Mouse (Mus musculus) midbrain, embryonic 14.5 days (tissue): ENCODE data around the gene Tbc1d17. TPM values are rescaled to one million over a fixed set of nuclear protein-coding genes. Genes with fewer than 3 reads are reported as not detected.
"Not testable (repeated sequence)": the region's sequence is repeated elsewhere in the genome, so short reads cannot be mapped to it uniquely, and the experiment has no call there.

Experiments used
- ATAC-seq: fragments of 200-750 bp; cut with Nextera tagmentation; 2 replicates; pipeline ENCODE4 v1.8.0; 2017; ENCODE audit warnings: moderate number of reproducible peaks, moderate library complexity; ENCODE audit not compliant: low FRiP score, low TSS enrichment
- DNase-seq: peaks from one replicate; pipeline ENCODE4 v3.0.0-alpha.2; 2015
- H3K27ac ChIP-seq: fragments of 300-500 bp; sonication (generic); replicated peaks from 2 replicates; pipeline ENCODE4 v1.5.1; 2014; ENCODE audit warnings: mild to moderate bottlenecking, low read depth, low read length, moderate library complexity
- H3K27me3 ChIP-seq: fragments of 300-500 bp; sonication (generic); 2 replicates; pipeline ENCODE4 v1.6.1; 2014; ENCODE audit warnings: low read length, control low read depth, mixed read lengths; ENCODE audit not compliant: control insufficient read depth, insufficient read depth
- H3K36me3 ChIP-seq: fragments of 300-500 bp; sonication (generic); 2 replicates; pipeline ENCODE4 v1.6.1; 2014; ENCODE audit warnings: low read length, control low read depth; ENCODE audit not compliant: control insufficient read depth, insufficient read depth
- H3K4me1 ChIP-seq: fragments of 300-500 bp; sonication (generic); 2 replicates; pipeline ENCODE4 v1.6.1; 2014; ENCODE audit warnings: mild to moderate bottlenecking, antibody characterized with exemption, low read length, control low read depth; ENCODE audit not compliant: control insufficient read depth, insufficient read depth
- H3K4me2 ChIP-seq: fragments of 300-500 bp; sonication (generic); 2 replicates; pipeline ENCODE4 v1.6.1; 2014; ENCODE audit warnings: mild to moderate bottlenecking, low read length, moderate library complexity
- H3K4me3 ChIP-seq: fragments of 300-500 bp; sonication (generic); replicated peaks from 2 replicates; pipeline ENCODE4 v1.5.1; 2014; ENCODE audit warnings: low read depth, low read length
- H3K9ac ChIP-seq: fragments of 300-500 bp; sonication (generic); replicated peaks from 2 replicates; pipeline ENCODE4 v1.6.1; 2014; ENCODE audit warnings: mild to moderate bottlenecking, low read length, moderate library complexity
- H3K9me3 ChIP-seq: fragments of 300-500 bp; sonication (generic); 2 replicates; pipeline ENCODE4 v1.6.1; 2016; ENCODE audit warnings: low read length, control low read depth, mixed read lengths; ENCODE audit not compliant: control insufficient read depth
- WGBS: fragments of 180-500 bp; shearing (Covaris S2); extraction: QIAGEN DNeasy Blood & Tissue Kit; methylation state at CpG from one replicate; pipeline ENCODE4 v1.1.7; 2014; 5-methylcytosine and 5-hydroxymethylcytosine counted together
- polyA plus RNA-seq: library from polyadenylated mRNA; unstranded; fragments of >200 nt; fragmentation: Nextera tagmentation; extraction: Ambion mirVana; gene quantifications from 2 replicates; pipeline ENCODE4 v1.2.1, GENCODE M21; 2014

Tbc1d17 gene
- polyA plus RNA-seq, 1 experiment from 2014 or later: 107 TPM

GRCm38 (mm10) chr7:44891611-44892010 lies 42.7 kb upstream of the Tbc1d17 start:
- peak overlapping the region; percentile 74 for H3K9ac ChIP-seq
- peak overlapping the region; percentile 95 for H3K4me2 ChIP-seq
- peaks cover 42% of the 10 kb centered on the region for H3K4me1 ChIP-seq
- WGBS: 11% methylated on average over 6 of the region's 6 CpGs
- peak overlapping the region; percentile 59 for H3K4me3 ChIP-seq
- peaks cover 29% of the 10 kb centered on the region for H3K36me3 ChIP-seq
- H3K27me3 ChIP-seq: no peaks in the 10 kb centered on the region
- no peaks in the 10 kb centered on the region for H3K9me3 ChIP-seq
- ATAC-seq: no peak
- no peak for DNase-seq
- H3K27ac ChIP-seq: peak overlapping the region; percentile 96

DNA sequence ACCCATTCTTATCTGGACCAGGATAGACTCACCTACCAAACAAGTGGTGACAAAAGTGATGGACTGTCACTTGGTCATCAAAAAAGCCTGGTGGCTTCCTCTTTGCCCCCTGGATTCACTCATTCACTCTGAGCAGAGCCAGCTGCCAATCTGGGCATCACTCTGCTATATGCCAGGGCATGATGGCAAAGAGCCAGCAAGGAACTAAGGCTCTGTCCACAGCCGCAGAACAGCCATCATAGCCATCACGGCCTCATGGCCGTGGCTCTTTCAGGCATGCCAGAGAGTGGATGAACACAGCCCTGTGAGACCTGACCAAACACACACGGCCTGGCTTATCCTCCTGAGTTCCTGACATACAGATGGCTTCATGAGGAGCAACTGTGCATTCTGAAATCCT lies 41.9 kb upstream of the Tbc1d17 start:
- peaks cover 37% of the 10 kb centered on the region for H3K36me3 ChIP-seq
- peaks cover 38% of the 10 kb centered on the region for H3K4me1 ChIP-seq
- peak overlapping the region; percentile 59 for H3K4me3 ChIP-seq
- H3K9me3 ChIP-seq: no peaks in the 10 kb centered on the region
- ATAC-seq (no peak), DNase-seq (peak; percentile 37)
- WGBS: 63% methylated on average over 4 of the region's 4 CpGs
- H3K9ac ChIP-seq: peak overlapping the region; percentile 74
- H3K4me2 ChIP-seq: peak overlapping the region; percentile 95
- H3K27ac ChIP-seq: 0 out of 2 replicates have a peak overlapping the region, but pooled peaks have one; percentile 20
- H3K27me3 ChIP-seq: no peaks in the 10 kb centered on the region

DNA sequence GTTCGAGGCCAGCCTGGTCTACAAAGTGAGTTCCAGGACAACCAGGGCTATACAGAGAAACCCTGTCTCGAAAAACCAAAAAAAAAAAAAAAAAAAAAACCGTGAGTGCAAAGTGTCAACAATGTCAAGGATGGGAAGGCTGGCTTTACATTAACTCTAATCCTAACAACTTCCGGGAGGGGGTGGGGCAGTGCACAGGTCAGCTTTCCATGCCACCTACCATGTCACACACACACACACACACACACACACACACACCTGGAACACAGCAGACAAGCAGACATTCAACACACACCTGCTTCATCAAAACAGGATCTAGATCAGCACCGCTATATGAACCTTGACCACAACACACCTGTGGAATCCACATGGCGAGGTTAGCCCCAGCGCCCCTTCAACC lies 41.3 kb upstream of the Tbc1d17 start:
- peak overlapping the region; percentile 59; the same call in 1 of the 2 replicates for H3K4me3 ChIP-seq
- DNase-seq (no peak), ATAC-seq (no peak)
- peaks cover 42% of the 10 kb centered on the region for H3K36me3 ChIP-seq
- peak overlapping the region; percentile 74; the same call in 1 of the 2 replicates for H3K9ac ChIP-seq
- H3K27ac ChIP-seq: no peak overlapping the region
- WGBS: 85% methylated on average over 6 of the region's 7 CpGs
- peak overlapping the region; percentile 95 for H3K4me2 ChIP-seq
- H3K9me3 ChIP-seq: no peaks in the 10 kb centered on the region
- H3K27me3 ChIP-seq: no peaks in the 10 kb centered on the region
- peaks cover 37% of the 10 kb centered on the region for H3K4me1 ChIP-seq

DNA sequence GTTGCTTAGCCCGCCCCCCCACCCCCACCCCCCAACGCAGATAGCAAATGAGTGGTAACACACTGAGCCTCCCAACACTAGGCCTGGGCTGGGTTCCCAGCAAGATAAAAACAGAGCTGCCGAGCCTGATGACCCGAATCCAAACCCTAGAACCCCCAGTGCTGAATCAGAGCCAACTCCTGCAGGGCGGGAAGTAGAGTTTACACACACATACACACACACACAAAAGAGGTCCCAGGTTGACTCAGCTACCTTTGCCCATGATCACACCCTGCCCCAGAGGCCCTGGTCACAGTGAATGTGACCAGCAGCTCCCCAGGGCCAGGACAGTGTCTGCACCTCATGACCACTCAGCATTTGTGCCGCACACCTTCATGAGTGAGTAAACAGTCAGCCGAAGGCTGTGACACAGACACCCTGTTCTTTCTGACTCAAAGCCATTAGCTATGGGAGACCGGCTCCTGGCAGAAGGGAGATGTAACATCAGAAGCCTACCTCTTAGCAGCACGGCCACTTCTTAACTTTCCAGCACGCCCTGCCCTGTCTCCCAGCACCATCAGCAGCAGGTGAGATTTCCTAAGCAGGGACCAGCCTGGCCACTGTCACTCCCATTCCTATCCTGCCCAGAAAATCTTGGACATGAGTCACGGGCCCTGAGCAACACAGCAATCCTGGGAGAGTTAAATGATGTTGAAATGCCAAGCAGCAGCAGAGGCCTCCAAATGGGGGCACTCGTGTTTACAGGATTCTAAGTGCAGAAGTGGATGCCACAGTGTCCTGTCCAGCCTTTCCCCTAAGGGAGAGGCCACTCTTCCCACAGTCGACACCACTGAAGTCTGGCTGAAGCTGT lies 39.6 kb upstream of the Tbc1d17 start:
- no peaks in the 10 kb centered on the region for H3K9me3 ChIP-seq
- H3K9ac ChIP-seq: no peak overlapping the region
- H3K4me2 ChIP-seq: no peak overlapping the region
- peaks cover 21% of the 10 kb centered on the region for H3K4me1 ChIP-seq
- WGBS: 91% methylated on average over 13 of the region's 13 CpGs
- no peak overlapping the region for H3K27ac ChIP-seq
- H3K4me3 ChIP-seq: no peak overlapping the region
- H3K36me3 ChIP-seq: peaks cover 57% of the 10 kb centered on the region
- ATAC-seq (no peak), DNase-seq (no peak)
- no peaks in the 10 kb centered on the region for H3K27me3 ChIP-seq

DNA sequence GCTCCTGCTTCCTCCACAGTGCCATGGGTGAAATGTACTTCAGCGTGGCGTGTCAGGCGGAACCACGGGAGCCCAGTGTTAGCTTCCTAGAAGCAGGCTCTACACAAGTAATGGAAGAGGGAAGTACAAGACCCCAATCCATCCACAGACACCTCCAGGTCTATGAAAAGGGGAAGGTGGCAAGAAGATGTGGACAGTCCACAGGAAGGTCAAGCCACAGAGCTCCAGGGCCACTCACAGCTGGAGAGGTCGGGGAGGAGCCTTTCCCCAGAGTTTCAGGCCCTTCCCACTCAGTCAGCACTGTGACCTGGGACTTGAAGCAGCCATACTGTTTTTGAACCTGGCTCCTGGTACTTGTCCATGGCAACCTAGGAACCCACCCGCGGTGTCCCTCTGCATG lies 38.1 kb upstream of the Tbc1d17 start:
- peaks cover 16% of the 10 kb centered on the region for H3K4me1 ChIP-seq
- peaks cover 72% of the 10 kb centered on the region for H3K36me3 ChIP-seq
- no peak overlapping the region for H3K4me2 ChIP-seq
- no peak overlapping the region for H3K4me3 ChIP-seq
- no peak for DNase-seq
- 91% methylated on average over 7 of the region's 7 CpGs for WGBS
- H3K27ac ChIP-seq: no peak overlapping the region
- no peak for ATAC-seq
- H3K9ac ChIP-seq: no peak overlapping the region
- H3K27me3 ChIP-seq: no peaks in the 10 kb centered on the region
- no peaks in the 10 kb centered on the region for H3K9me3 ChIP-seq

DNA sequence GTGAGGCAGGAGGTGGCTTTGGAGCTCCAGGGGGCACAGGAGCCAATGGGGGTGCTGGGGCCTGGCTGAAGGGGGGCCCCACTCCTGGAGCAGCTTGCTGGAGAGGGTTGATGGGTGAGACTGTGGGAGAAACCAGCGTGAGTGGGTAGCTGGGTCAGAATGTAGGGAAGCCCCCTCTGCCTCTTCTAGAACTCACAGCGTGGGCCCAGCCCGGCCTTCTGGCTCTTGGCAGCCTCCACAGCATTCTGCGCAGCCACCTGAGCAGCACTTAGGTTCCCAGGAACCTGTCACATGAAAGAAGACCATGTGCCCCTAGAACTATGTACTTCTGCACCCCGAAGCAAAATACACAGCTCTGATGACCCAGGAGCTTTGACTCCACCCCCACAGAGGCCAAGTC lies 35.8 kb upstream of the Tbc1d17 start:
- DNase-seq (no peak), ATAC-seq (no peak)
- no peak overlapping the region for H3K9ac ChIP-seq
- no peaks in the 10 kb centered on the region for H3K9me3 ChIP-seq
- no peak overlapping the region for H3K27ac ChIP-seq
- no peak overlapping the region for H3K4me2 ChIP-seq
- no peaks in the 10 kb centered on the region for H3K4me1 ChIP-seq
- WGBS: 98% methylated on average over 5 of the region's 5 CpGs
- peaks cover 86% of the 10 kb centered on the region for H3K36me3 ChIP-seq
- H3K4me3 ChIP-seq: no peak overlapping the region
- no peaks in the 10 kb centered on the region for H3K27me3 ChIP-seq

- H3K27ac ChIP-seq: no peak overlapping the region
- no peak overlapping the region for H3K4me2 ChIP-seq
- H3K27me3 ChIP-seq: no peaks in the 10 kb centered on the region
- no peaks in the 10 kb centered on the region for H3K9me3 ChIP-seq
- DNase-seq (no peak), ATAC-seq (no peak)
- 95% methylated on average over 3 of the region's 3 CpGs for WGBS
- H3K36me3 ChIP-seq: peaks cover 88% of the 10 kb centered on the region
- H3K9ac ChIP-seq: no peak overlapping the region
- H3K4me3 ChIP-seq: no peak overlapping the region
- no peaks in the 10 kb centered on the region for H3K4me1 ChIP-seq
These were observed 34.2 kb upstream of the Tbc1d17 start for GRCm38 (mm10) chr7:44883036-44883435.

GRCm38 (mm10) chr7:44877833-44878232 lies 29.0 kb upstream of the Tbc1d17 start:
- 90% methylated on average over 14 of the region's 14 CpGs for WGBS
- no peak for ATAC-seq
- no peak for DNase-seq

DNA sequence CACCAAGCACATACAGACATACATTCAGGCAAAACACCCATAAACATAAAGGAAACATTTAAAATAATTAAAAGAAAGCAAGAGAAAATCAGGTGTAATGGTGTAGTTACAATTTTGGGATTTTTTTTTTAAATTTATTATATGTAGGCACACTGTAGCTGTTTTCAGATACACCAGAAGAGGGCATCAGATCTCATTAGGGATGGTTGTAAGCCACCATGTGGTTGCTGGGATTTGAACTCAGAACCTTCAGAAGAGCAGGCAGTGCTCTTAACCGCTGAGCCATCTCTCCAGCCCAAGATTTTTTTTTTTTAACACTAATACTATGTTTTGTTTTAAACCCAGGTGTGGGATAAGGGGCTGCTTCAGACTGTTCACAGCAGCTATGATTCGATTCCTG lies 22.9 kb upstream of the Tbc1d17 start:
- H3K9me3 ChIP-seq, DNase-seq, H3K4me2 ChIP-seq, H3K27me3 ChIP-seq, H3K4me3 ChIP-seq, H3K9ac ChIP-seq, H3K27ac ChIP-seq, ATAC-seq: not testable (repeated sequence)
- peaks cover 16% of the 10 kb centered on the region for H3K36me3 ChIP-seq
- peaks cover 19% of the 10 kb centered on the region for H3K4me1 ChIP-seq
- WGBS: 97% methylated on average over 2 of the region's 2 CpGs

More at GRCm38 (mm10) chr7:44877833-44878232, 29.0 kb upstream of the Tbc1d17 start:
- H3K27me3 ChIP-seq: no peaks in the 10 kb centered on the region
- no peak overlapping the region for H3K27ac ChIP-seq
- H3K4me2 ChIP-seq: no peak overlapping the region
- H3K4me3 ChIP-seq: no peak overlapping the region
- H3K36me3 ChIP-seq: peaks cover 74% of the 10 kb centered on the region
- H3K4me1 ChIP-seq: no peaks in the 10 kb centered on the region
- H3K9me3 ChIP-seq: no peaks in the 10 kb centered on the region
- no peak overlapping the region for H3K9ac ChIP-seq
